Mouse (Mus musculus) hindbrain, embryonic 14.5 days (tissue): ENCODE data around the gene Hoxa6. TPM values are rescaled to one million over a fixed set of nuclear protein-coding genes. Genes with fewer than 3 reads are reported as not detected.

Experiments
- ATAC-seq: fragments of 200-750 bp; cut with Nextera tagmentation; 2 replicates; pipeline ENCODE4 v1.8.0; 2017; ENCODE audit warnings: moderate number of reproducible peaks, mild to moderate bottlenecking, moderate TSS enrichment, moderate library complexity; ENCODE audit not compliant: low FRiP score
- DNase-seq: peaks from one replicate; pipeline ENCODE4 v3.0.0-alpha.2; 2015; ENCODE audit warnings: low spot score
- H3K27ac ChIP-seq: fragments of 300-500 bp; sonication (generic); 2 replicates; pipeline ENCODE4 v1.5.1; 2014; ENCODE audit warnings: mild to moderate bottlenecking, moderate library complexity
- H3K27me3 ChIP-seq: fragments of 300-500 bp; sonication (generic); 2 replicates; pipeline ENCODE4 v1.6.1; 2014; ENCODE audit warnings: mild to moderate bottlenecking, low read length, mixed read lengths; ENCODE audit not compliant: control insufficient read depth, insufficient read depth
- H3K36me3 ChIP-seq: fragments of 300-500 bp; sonication (generic); replicated peaks from 2 replicates; pipeline ENCODE4 v1.6.1; 2014; ENCODE audit not compliant: control insufficient read depth, insufficient read depth
- H3K4me1 ChIP-seq: fragments of 300-500 bp; sonication (generic); replicated peaks from 2 replicates; pipeline ENCODE4 v1.6.1; 2014; ENCODE audit warnings: antibody characterized with exemption, low read length, mixed read lengths; ENCODE audit not compliant: control insufficient read depth, insufficient read depth
- H3K4me2 ChIP-seq: fragments of 300-500 bp; sonication (generic); replicated peaks from 2 replicates; pipeline ENCODE4 v1.6.1; 2014; ENCODE audit warnings: mild to moderate bottlenecking, moderate library complexity
- H3K4me3 ChIP-seq: fragments of 300-500 bp; sonication (generic); replicated peaks from 2 replicates; pipeline ENCODE4 v1.5.1; 2014; ENCODE audit warnings: mild to moderate bottlenecking, low read length
- H3K9ac ChIP-seq: fragments of 300-500 bp; sonication (generic); 2 replicates; pipeline ENCODE4 v1.6.1; 2014
- H3K9me3 ChIP-seq: fragments of 300-500 bp; sonication (generic); 2 replicates; pipeline ENCODE4 v1.6.1; 2016; ENCODE audit warnings: low read length; ENCODE audit not compliant: control insufficient read depth
- whole genome bisulfite sequencing: fragments of 180-500 bp; shearing (Covaris S2); extraction: QIAGEN DNeasy Blood & Tissue Kit; methylation state at CpG from one replicate; pipeline ENCODE4 v1.1.7; 2014; 5-methylcytosine and 5-hydroxymethylcytosine counted together
- polyA plus RNA-seq: library from polyadenylated mRNA; unstranded; fragments of >200 nt; fragmentation: Nextera tagmentation; extraction: Ambion mirVana; gene quantifications from 2 replicates; pipeline ENCODE4 v1.2.1, GENCODE M21; 2014

Hoxa6 gene
- polyA plus RNA-seq, 1 experiment from 2014 or later = 29.8 TPM

DNA sequence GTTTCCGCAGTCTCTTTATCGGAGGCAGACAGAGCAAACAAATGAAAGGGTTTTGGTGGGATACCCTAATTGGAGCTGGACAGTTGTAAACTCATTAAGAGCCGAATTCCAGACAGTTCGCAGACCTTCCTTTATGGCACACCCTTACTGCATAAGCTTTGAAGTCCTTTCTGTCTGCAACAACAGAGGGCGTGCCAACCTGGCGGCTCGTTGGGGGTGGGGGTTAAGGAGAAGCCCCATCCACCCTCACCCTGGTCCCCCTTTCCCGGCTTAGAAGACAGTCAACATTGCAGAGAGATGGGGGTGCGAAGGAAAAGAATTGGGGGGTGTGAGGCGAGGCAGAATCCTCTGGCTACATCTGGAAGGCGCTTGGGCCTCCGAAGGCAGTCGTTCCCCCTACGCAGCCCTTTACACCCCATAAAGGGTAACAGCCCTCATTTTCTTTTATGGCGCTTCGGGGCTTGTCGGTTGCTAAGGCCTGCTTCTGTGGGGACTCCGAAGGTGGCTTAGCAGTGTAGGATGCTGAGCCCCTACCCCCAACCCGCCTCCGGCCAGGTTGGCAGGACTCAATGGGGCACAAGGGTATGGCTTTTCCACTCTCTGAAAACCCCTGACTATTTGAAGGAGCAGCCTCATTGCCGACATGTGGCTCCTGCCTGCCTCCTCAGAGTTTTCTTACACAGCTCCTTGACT, 13.6 kb upstream of the Hoxa6 start:
- no peaks in the 10 kb centered on the region for H3K9me3 ChIP-seq
- no peak overlapping the region for H3K27ac ChIP-seq
- DNase-seq (no peak), ATAC-seq (peak; percentile 3; the same call in 1 of the 2 replicates)
- H3K4me1 ChIP-seq = 0 out of 2 replicates have a peak, but pooled peaks cover 4% of the 10 kb centered on the region
- WGBS = 5% methylated on average over 21 of the region's 21 CpGs
- H3K9ac ChIP-seq = no peak overlapping the region
- H3K27me3 ChIP-seq = peaks cover 100% of the 10 kb centered on the region
- H3K4me3 ChIP-seq = 0 out of 2 replicates have a peak overlapping the region, but pooled peaks have one; percentile 37
- H3K36me3 ChIP-seq = no peaks in the 10 kb centered on the region
- peak overlapping the region; percentile 63 for H3K4me2 ChIP-seq

DNA sequence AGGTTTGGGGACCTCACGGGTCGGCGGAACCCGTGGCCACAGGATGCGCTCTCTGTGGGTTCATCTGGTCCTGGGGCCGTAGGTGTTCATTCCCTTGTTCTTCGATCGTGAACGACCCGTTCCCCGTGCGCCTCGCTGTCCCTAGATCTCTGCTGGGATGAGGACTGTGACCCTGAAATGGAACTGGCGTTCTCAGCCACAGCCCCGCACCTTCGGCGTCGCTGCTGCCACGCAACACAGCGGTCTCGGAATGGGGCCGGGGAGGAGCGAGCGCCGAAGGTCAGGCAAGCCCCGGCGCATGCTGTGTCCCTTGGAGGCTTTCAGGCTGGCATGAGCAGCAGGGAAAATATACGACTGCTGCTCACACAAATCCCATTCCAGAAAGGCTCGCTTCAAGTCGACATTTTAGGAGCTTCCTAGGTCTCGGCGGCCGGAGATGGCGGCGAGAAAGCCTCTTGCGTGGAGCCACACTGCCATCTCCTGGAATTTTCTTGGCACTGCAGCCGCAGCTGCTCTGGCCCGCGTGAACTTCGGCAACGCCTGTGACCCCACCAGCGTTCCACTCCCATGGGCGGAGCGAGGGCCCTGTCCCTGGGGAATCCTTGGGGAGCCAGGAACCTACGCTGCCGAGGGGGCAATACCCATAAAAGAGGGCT, 12.9 kb upstream of the Hoxa6 start, which contains the start of gene Hoxa7:
Hoxa7 (minus strand) TSS at position 518 of the 656 bp plus-strand sequence.
- no peak within 1 kb of the TSS for H3K27ac ChIP-seq
- H3K4me1 ChIP-seq = 0 out of 2 replicates have a peak, but pooled peaks cover 4% of the 10 kb centered on the region
- peak; percentile 67 for ATAC-seq
- peak within 1 kb of the TSS; percentile 63 for H3K4me2 ChIP-seq
- H3K27me3 ChIP-seq = peaks cover 100% of the 10 kb centered on the region
- H3K36me3 ChIP-seq = no peaks in the 10 kb centered on the region
- H3K4me3 ChIP-seq = peak within 1 kb of the TSS; percentile 37
- peak; percentile 92 for DNase-seq
- WGBS = 1% methylated on average over 46 of the region's 46 CpGs
- peak within 1 kb of the TSS; percentile 32 for H3K9ac ChIP-seq
- H3K9me3 ChIP-seq = no peaks in the 10 kb centered on the region

DNA sequence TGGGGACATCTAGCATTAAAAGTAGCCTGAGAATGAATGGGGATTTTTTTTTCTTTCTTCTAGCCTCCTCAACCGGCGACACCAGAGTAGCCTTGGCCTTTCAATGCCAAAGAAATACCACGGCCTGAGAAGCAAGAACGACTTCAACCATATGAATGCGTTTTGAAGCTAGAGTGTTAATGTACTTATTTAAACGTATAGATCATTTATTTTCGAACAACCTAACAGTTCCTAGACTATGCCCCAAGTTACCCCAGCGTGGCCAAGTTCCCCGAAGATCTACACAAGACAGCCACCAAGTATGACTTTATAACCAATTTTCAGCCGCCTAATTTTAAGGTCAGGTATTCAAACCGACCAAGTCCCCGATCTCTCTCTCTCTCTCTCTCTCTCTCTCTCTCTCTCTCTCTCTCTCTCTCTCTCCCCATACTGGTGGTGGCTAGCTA, 12.4 kb upstream of the Hoxa6 start:
- Histone ChIP-seq H3K9ac (no peak overlapping the region), H3K36me3 (no peaks in the 10 kb centered on the region), H3K4me1 (0 out of 2 replicates have a peak, but pooled peaks cover 4% of the 10 kb centered on the region), H3K4me3 (peak overlapping the region; percentile 37), H3K27ac (no peak overlapping the region), H3K4me2 (peak overlapping the region; percentile 63), H3K27me3 (peaks cover 100% of the 10 kb centered on the region), H3K9me3 (no peaks in the 10 kb centered on the region)
- ATAC-seq = no peak
- WGBS = 4% methylated on average over 12 of the region's 12 CpGs
- no peak for DNase-seq

DNA sequence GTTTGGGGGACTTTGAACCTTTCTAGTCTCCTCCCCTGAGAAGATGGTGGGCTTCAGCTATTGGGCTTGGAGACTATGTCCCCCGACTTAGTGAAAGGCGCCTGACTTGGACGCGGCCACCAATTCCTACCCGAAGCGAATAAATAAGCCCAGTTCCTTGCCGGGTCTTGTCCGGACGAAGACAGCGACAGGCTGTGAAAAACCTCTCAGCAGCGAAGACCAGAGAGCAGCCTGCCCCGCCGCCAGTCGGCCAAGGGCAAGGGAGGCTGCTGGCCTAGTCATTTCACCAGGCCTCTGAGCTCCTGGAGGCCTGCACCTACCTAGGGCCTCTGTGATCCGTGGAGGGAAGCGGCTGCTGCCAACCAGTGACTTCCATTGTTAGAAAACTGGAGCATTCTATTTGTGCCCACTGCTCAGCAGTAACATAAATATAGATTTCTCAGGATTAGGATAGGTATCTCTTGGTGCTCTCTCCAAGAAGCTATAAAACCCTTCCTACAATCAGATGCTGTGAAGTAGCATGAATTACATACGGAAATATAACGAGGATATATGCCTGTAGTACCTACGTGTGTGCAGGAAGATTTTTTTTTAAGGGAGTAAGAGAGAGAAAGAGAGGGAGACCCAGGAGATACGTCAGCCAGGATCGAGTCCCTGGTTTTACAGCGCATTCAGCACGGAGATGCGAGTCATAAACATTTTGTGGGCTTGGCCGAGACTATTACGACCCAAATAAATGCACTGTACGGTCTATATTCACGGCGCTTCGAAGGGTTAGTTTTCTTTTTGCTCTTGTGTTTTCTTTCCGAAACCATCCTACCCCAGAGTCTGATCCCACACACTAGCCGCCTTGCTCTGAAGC, 11.7 kb upstream of the Hoxa6 start:
- Histone ChIP-seq H3K27ac (no peak overlapping the region), H3K4me1 (0 out of 2 replicates have a peak, but pooled peaks cover 4% of the 10 kb centered on the region), H3K4me2 (no peak overlapping the region), H3K36me3 (no peaks in the 10 kb centered on the region), H3K9ac (no peak overlapping the region), H3K9me3 (no peaks in the 10 kb centered on the region), H3K27me3 (peaks cover 100% of the 10 kb centered on the region), H3K4me3 (no peak overlapping the region)
- ATAC-seq (no peak), DNase-seq (no peak)
- WGBS = 15% methylated on average over 32 of the region's 32 CpGs

DNA sequence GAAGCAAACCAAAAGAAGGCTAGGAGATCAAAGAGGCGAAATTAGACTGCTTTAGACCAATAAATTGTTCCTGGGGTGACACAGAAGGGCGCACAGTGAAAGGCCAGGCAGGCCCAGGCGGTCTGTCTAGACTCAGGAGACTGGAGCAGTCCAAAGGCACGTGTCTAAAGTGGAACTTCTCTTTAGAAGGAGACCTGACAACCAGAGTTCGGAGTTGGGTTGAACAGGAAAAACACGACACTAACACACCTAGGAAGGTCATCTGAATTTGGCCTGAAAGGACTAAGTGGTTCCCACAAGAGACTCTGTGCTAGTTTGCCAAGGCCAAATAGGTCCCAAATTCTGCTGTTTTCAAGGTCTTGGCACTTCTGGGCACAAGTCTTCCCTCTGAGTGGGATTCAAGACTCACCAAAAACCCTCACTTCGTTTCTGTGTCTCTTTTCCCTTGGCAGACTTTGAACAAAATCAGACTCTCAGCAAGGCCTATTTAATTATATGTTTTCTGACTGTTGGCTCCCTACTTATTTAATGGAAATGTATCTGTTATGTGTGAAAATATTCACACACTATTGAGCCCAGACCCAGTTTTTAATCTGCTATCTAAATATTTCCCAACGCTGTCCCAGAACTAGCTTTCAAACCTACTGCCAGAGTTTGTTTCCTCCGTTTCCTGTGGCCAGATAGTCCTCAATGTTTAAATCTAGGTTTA, 10.9 kb upstream of the Hoxa6 start:
- Histone ChIP-seq H3K9me3 (no peaks in the 10 kb centered on the region), H3K4me2 (no peak overlapping the region), H3K4me3 (no peak overlapping the region), H3K27me3 (peaks cover 100% of the 10 kb centered on the region), H3K27ac (no peak overlapping the region), H3K9ac (no peak overlapping the region), H3K36me3 (no peaks in the 10 kb centered on the region), H3K4me1 (0 out of 2 replicates have a peak, but pooled peaks cover 4% of the 10 kb centered on the region)
- WGBS = 22% methylated on average over 9 of the region's 9 CpGs
- DNase-seq (no peak), ATAC-seq (no peak)

DNA sequence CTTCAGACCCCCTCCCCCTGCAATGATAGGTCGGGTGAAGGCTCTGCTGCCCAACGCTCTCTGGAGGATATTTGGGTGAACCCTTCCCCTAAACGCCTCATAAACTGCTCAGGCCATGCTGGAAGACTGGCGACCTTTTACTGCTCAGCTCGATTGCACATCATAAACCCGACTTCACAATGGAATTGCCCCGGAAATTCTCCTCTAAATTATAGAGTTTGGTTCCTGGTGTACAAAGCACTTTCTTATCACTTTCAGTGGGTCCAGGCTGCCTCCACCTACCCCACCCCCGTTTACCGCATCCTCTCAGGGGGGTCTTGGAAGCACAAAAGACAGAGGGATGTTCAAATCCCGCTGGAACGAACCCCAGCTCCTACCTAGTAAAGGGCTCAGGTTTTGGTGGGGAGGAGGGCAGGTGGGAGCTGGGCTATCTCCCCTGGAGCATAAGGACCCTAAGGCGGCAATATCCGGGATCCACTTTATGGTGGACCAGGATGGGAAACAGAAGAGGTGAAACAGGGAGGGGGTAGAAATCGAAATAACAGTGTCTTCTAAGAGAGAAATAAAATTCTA, 10.2 kb upstream of the Hoxa6 start:
- Histone ChIP-seq H3K4me2 (no peak overlapping the region), H3K4me1 (0 out of 2 replicates have a peak, but pooled peaks cover 4% of the 10 kb centered on the region), H3K27ac (no peak overlapping the region), H3K9me3 (no peaks in the 10 kb centered on the region), H3K27me3 (peaks cover 100% of the 10 kb centered on the region), H3K4me3 (no peak overlapping the region), H3K9ac (no peak overlapping the region), H3K36me3 (no peaks in the 10 kb centered on the region)
- no peak for DNase-seq
- WGBS = 7% methylated on average over 14 of the region's 14 CpGs
- no peak for ATAC-seq

DNA sequence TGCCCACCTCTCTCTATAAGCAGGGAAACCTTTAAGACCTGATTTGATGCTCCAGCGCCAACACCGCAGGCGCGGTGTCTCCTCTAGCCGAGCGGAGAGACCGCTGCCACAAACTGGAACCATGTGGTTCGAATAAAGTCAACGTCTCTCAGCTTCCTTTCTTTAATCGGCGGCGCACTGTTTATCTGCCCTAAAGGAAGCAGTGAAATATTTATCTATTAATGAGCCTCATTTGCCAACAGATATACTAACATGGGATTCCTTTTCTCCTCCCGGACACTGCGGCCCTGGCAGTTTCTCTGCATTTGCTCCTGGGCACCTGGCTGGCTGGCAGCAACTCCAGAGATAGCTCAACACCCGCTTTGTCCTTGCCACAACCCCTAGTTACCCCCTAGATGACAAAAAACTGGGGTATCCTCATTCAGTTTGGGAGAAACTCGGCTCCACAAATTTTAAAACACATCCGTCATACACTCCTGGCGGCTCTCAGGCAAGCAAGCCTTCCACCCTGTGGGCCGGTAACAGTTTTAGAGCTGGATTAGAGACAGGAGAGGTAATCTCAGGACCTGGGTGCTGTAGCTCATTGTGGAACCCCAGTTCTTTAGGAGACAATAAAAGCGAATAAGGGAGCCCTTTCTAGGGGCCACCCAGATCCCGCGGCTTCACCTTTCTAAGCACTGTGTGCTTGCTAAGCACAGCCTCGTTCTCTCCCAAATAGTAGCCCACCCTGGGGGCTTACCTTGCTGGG, 9.5 kb upstream of the Hoxa6 start:
- H3K4me3 ChIP-seq = peak overlapping the region; percentile 22; the same call in 1 of the 2 replicates
- no peaks in the 10 kb centered on the region for H3K9me3 ChIP-seq
- 5% methylated on average over 23 of the region's 23 CpGs for WGBS
- peak overlapping the region; percentile 33; the same call in 1 of the 2 replicates for H3K4me2 ChIP-seq
- H3K27me3 ChIP-seq = peaks cover 100% of the 10 kb centered on the region
- H3K36me3 ChIP-seq = no peaks in the 10 kb centered on the region
- DNase-seq (no peak), ATAC-seq (no peak)
- no peak overlapping the region for H3K27ac ChIP-seq
- no peak overlapping the region for H3K9ac ChIP-seq
- H3K4me1 ChIP-seq = 0 out of 2 replicates have a peak, but pooled peaks cover 4% of the 10 kb centered on the region

DNA sequence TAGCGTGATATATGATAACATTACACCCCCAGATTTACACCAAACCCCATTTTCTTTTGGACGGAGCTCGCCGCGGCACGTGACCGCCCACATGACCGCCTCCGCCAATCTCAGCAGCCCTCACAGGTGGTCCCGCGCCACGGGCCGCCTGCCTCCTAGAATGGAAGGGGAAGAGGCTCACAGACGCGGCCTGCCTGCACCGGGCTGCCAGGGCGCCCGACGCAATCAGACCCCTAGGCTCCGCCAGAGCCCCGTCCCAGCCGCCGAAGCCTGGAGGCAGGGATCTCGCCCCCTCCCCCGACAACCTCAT, 8.9 kb upstream of the Hoxa6 start:
- H3K4me2 ChIP-seq = peak overlapping the region; percentile 33
- H3K9ac ChIP-seq = no peak overlapping the region
- ATAC-seq = no peak
- H3K4me1 ChIP-seq = 0 out of 2 replicates have a peak, but pooled peaks cover 4% of the 10 kb centered on the region
- no peak overlapping the region for H3K27ac ChIP-seq
- H3K27me3 ChIP-seq = peaks cover 100% of the 10 kb centered on the region
- no peak for DNase-seq
- no peaks in the 10 kb centered on the region for H3K36me3 ChIP-seq
- H3K9me3 ChIP-seq = no peaks in the 10 kb centered on the region
- peak overlapping the region; percentile 22 for H3K4me3 ChIP-seq
- under 1% methylated on average over 25 of the region's 25 CpGs for WGBS
